Mouse (Mus musculus) midbrain, embryonic 16.5 days (tissue): ENCODE results near the gene Dnaic1. TPM values are rescaled to one million over a fixed set of nuclear protein-coding genes. Genes with fewer than 3 reads are reported as not detected.

ENCODE experiments used
- ATAC-seq: fragments of 200-750 bp; cut with Nextera tagmentation; 2 replicates; pipeline ENCODE4 v1.8.0; 2017; ENCODE audit warnings: moderate TSS enrichment
- H3K27ac ChIP-seq: fragments of 300-500 bp; sonication (generic); 2 replicates; pipeline ENCODE4 v1.5.1; 2014; ENCODE audit warnings: mild to moderate bottlenecking, low read length, mixed read lengths
- H3K27me3 ChIP-seq: fragments of 300-500 bp; sonication (generic); 2 replicates; pipeline ENCODE4 v1.6.1; 2014; ENCODE audit warnings: low read depth, low read length, mixed read lengths; ENCODE audit not compliant: control insufficient read depth, insufficient read depth
- H3K36me3 ChIP-seq: fragments of 300-500 bp; sonication (generic); 2 replicates; pipeline ENCODE4 v1.6.1; 2014; ENCODE audit warnings: mild to moderate bottlenecking, low read length, moderate library complexity, mixed read lengths; ENCODE audit not compliant: control insufficient read depth, insufficient read depth
- H3K4me1 ChIP-seq: fragments of 300-500 bp; sonication (generic); 2 replicates; pipeline ENCODE4 v1.6.1; 2014; ENCODE audit warnings: mild to moderate bottlenecking, low read length, mixed read lengths; ENCODE audit not compliant: control insufficient read depth, insufficient read depth
- H3K4me2 ChIP-seq: fragments of 300-500 bp; sonication (generic); 2 replicates; pipeline ENCODE4 v1.6.1; 2014; ENCODE audit warnings: mild to moderate bottlenecking, low read length, mixed read lengths
- H3K4me3 ChIP-seq: fragments of 300-500 bp; sonication (generic); 2 replicates; pipeline ENCODE4 v1.5.1; 2014; ENCODE audit warnings: low read depth, mild to moderate bottlenecking, low read length, moderate library complexity, mixed read lengths
- H3K9ac ChIP-seq: fragments of 300-500 bp; sonication (generic); 2 replicates; pipeline ENCODE4 v1.6.1; 2014; ENCODE audit warnings: low read depth, low read length, mixed read lengths
- H3K9me3 ChIP-seq: fragments of 300-500 bp; sonication (generic); replicated peaks from 2 replicates; pipeline ENCODE4 v1.6.1; 2014; ENCODE audit warnings: mild to moderate bottlenecking, low read length, mixed read lengths; ENCODE audit not compliant: control insufficient read depth, poor library complexity, severe bottlenecking
- WGBS: fragments of 180-500 bp; shearing (Covaris S2); extraction: QIAGEN DNeasy Blood & Tissue Kit; methylation state at CpG from one replicate; pipeline ENCODE4 v1.1.7; 2014; 5-methylcytosine and 5-hydroxymethylcytosine counted together
- polyA plus RNA-seq: library from polyadenylated mRNA; unstranded; fragments of >200 nt; fragmentation: Nextera tagmentation; extraction: Ambion mirVana; gene quantifications from 2 replicates; pipeline ENCODE4 v1.2.1, GENCODE M21; 2015

Gene Dnaic1
- polyA plus RNA-seq, 1 experiment from 2014 or later = 2.6 TPM

- no peaks in the 10 kb centered on the region for H3K36me3 ChIP-seq
- ATAC-seq = no peak
- no peaks in the 10 kb centered on the region for H3K27me3 ChIP-seq
- peaks cover 20% of the 10 kb centered on the region for H3K4me1 ChIP-seq
- no peak overlapping the region for H3K9ac ChIP-seq
- H3K27ac ChIP-seq = no peak overlapping the region
- WGBS = 39% methylated on average over 6 of the region's 6 CpGs
- no peak overlapping the region for H3K4me3 ChIP-seq
- no peak overlapping the region for H3K4me2 ChIP-seq
- H3K9me3 ChIP-seq = no peaks in the 10 kb centered on the region
Measured at GRCm38 (mm10) chr4:41532420-41532819, 37.2 kb upstream of the Dnaic1 start.

GRCm38 (mm10) chr4:41534866-41535265 lies 34.7 kb upstream of the Dnaic1 start:
- ATAC-seq = no peak
- WGBS = 83% methylated on average over 5 of the region's 5 CpGs

GRCm38 (mm10) chr4:41542136-41542535 lies 27.4 kb upstream of the Dnaic1 start:
- H3K4me3 ChIP-seq = no peak overlapping the region
- no peak overlapping the region for H3K27ac ChIP-seq
- 0 out of 2 replicates have a peak, but pooled peaks have one; percentile 52 for ATAC-seq
- H3K36me3 ChIP-seq = no peaks in the 10 kb centered on the region
- no peaks in the 10 kb centered on the region for H3K9me3 ChIP-seq
- no peak overlapping the region for H3K4me2 ChIP-seq
- no peak overlapping the region for H3K9ac ChIP-seq
- 64% methylated on average over 8 of the region's 8 CpGs for WGBS
- peaks cover 6% of the 10 kb centered on the region for H3K4me1 ChIP-seq
- H3K27me3 ChIP-seq = no peaks in the 10 kb centered on the region

More at GRCm38 (mm10) chr4:41534866-41535265, 34.7 kb upstream of the Dnaic1 start:
- H3K36me3 ChIP-seq = no peaks in the 10 kb centered on the region
- H3K9ac ChIP-seq = no peak overlapping the region
- 0 out of 2 replicates have a peak, but pooled peaks cover 6% of the 10 kb centered on the region for H3K4me1 ChIP-seq
- H3K4me3 ChIP-seq = no peak overlapping the region
- no peaks in the 10 kb centered on the region for H3K27me3 ChIP-seq
- no peaks in the 10 kb centered on the region for H3K9me3 ChIP-seq
- H3K4me2 ChIP-seq = no peak overlapping the region
- no peak overlapping the region for H3K27ac ChIP-seq

- H3K36me3 ChIP-seq = no peaks in the 10 kb centered on the region
- H3K4me2 ChIP-seq = no peak overlapping the region
- ATAC-seq = no peak
- no peaks in the 10 kb centered on the region for H3K9me3 ChIP-seq
- 23% methylated on average over 8 of the region's 8 CpGs for WGBS
- no peak overlapping the region for H3K9ac ChIP-seq
- H3K27ac ChIP-seq = no peak overlapping the region
- no peaks in the 10 kb centered on the region for H3K27me3 ChIP-seq
- peaks cover 8% of the 10 kb centered on the region for H3K4me1 ChIP-seq
- no peak overlapping the region for H3K4me3 ChIP-seq
Measured at GRCm38 (mm10) chr4:41545985-41546384, 23.6 kb upstream of the Dnaic1 start.

GRCm38 (mm10) chr4:41547086-41547485 lies 22.5 kb upstream of the Dnaic1 start:
- H3K4me1 ChIP-seq = peaks cover 8% of the 10 kb centered on the region
- no peak overlapping the region for H3K4me2 ChIP-seq
- no peaks in the 10 kb centered on the region for H3K36me3 ChIP-seq
- no peaks in the 10 kb centered on the region for H3K9me3 ChIP-seq
- no peak overlapping the region for H3K4me3 ChIP-seq
- WGBS = 81% methylated on average over 1 of the region's 1 CpGs
- no peaks in the 10 kb centered on the region for H3K27me3 ChIP-seq
- H3K9ac ChIP-seq = no peak overlapping the region
- no peak for ATAC-seq
- H3K27ac ChIP-seq = no peak overlapping the region

- Histone ChIP-seq H3K36me3 (no peaks in the 10 kb centered on the region), H3K27me3 (no peaks in the 10 kb centered on the region), H3K9ac (no peak overlapping the region), H3K9me3 (no peaks in the 10 kb centered on the region), H3K4me2 (no peak overlapping the region), H3K4me1 (peaks cover 17% of the 10 kb centered on the region), H3K4me3 (no peak overlapping the region), H3K27ac (no peak overlapping the region)
- no peak for ATAC-seq
- WGBS = 36% methylated on average over 6 of the region's 6 CpGs
Measured at GRCm38 (mm10) chr4:41552529-41552928, 17.0 kb upstream of the Dnaic1 start.

GRCm38 (mm10) chr4:41553116-41553515 lies 16.5 kb upstream of the Dnaic1 start:
- Histone ChIP-seq H3K9me3 (no peaks in the 10 kb centered on the region), H3K27ac (no peak overlapping the region), H3K4me1 (peaks cover 17% of the 10 kb centered on the region), H3K9ac (no peak overlapping the region), H3K4me2 (no peak overlapping the region), H3K27me3 (no peaks in the 10 kb centered on the region), H3K36me3 (no peaks in the 10 kb centered on the region), H3K4me3 (no peak overlapping the region)
- 60% methylated on average over 11 of the region's 11 CpGs for WGBS
- no peak for ATAC-seq

- H3K27me3 ChIP-seq = no peaks in the 10 kb centered on the region
- H3K4me1 ChIP-seq = peaks cover 14% of the 10 kb centered on the region
- no peak overlapping the region for H3K9ac ChIP-seq
- H3K4me3 ChIP-seq = no peak overlapping the region
- no peak overlapping the region for H3K4me2 ChIP-seq
- H3K36me3 ChIP-seq = no peaks in the 10 kb centered on the region
- no peak for ATAC-seq
- 81% methylated on average over 14 of the region's 14 CpGs for WGBS
- H3K27ac ChIP-seq = no peak overlapping the region
- no peaks in the 10 kb centered on the region for H3K9me3 ChIP-seq
Measured at GRCm38 (mm10) chr4:41554994-41555663, 14.4 kb upstream of the Dnaic1 start.

- H3K9ac ChIP-seq = no peak overlapping the region
- H3K4me2 ChIP-seq = no peak overlapping the region
- H3K4me3 ChIP-seq = no peak overlapping the region
- whole genome bisulfite sequencing = 45% methylated on average over 5 of the region's 5 CpGs
- no peaks in the 10 kb centered on the region for H3K27me3 ChIP-seq
- no peaks in the 10 kb centered on the region for H3K36me3 ChIP-seq
- peak overlapping the region; percentile 40 for H3K27ac ChIP-seq
- H3K4me1 ChIP-seq = peaks cover 14% of the 10 kb centered on the region
- peak; percentile 77 for ATAC-seq
- no peaks in the 10 kb centered on the region for H3K9me3 ChIP-seq
Measured at GRCm38 (mm10) chr4:41556311-41556953, 13.1 kb upstream of the Dnaic1 start.
